Mouse (Mus musculus) frontal cortex, adult (tissue): ENCODE results near the gene Pip5k1c.

ENCODE experiments used
- ATAC-seq: cut with Nextera tagmentation; 2 replicates; pipeline ENCODE4 v1.9.2; 2017; ENCODE audit warnings: mild to moderate bottlenecking, moderate library complexity, mixed read lengths; ENCODE audit not compliant: low TSS enrichment

Gene Pip5k1c

GRCm38 (mm10) chr10:81323141-81323775 is 30.5 kb downstream of the Pip5k1c start:
- no peak for ATAC-seq

GRCm38 (mm10) chr10:81323791-81324530 is 31.2 kb downstream of the Pip5k1c start:
- no peak for ATAC-seq

GRCm38 (mm10) chr10:81325176-81325575 is 32.4 kb downstream of the Pip5k1c start:
- no peak for ATAC-seq

DNA sequence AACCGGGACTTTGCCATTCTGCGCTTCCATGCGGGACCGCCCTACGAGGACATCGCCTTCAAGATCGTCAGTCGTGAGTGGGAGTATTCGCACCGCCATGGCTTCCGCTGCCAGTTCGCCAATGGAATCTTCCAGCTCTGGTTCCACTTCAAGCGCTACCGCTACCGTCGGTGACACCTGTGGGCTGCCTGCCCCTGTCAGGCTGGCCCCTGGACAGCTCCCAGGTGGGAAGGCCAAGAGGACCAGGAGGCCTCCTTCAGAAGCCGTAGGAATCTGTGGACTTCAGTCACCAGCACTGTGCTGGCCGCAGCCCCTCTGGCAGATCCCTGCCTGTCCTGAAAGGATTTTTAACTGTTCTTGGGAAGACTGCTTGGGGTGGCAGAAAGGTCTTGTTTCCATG is 33.0 kb downstream of the Pip5k1c start:
- ATAC-seq: no peak

GRCm38 (mm10) chr10:81326858-81327257 is 34.1 kb downstream of the Pip5k1c start:
- ATAC-seq: no peak

GRCm38 (mm10) chr10:81327959-81328358 is 35.2 kb downstream of the Pip5k1c start:
- no peak for ATAC-seq

DNA sequence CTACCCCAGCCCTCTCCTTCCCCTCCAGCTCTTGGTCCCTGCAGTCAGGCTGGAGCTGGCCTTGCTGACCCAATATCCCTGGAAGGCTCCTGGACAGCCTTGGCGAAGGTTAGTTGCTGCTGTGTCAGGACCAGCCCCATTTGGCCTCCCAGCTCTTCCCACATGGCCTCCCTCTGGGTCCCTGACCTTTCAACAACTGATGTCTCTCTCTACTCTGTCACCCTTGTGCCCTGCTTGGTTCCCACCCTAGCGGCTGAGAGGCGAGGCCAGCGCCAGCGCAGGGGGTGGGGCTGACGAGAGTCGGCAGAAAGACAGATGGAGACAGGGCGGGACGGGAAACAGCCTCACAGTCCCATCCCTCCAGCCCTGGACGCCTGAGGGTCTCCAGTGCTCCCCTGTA is 35.6 kb downstream of the Pip5k1c start, which contains the start of gene Tbxa2r:
Gene Tbxa2r (plus strand): TSS at position 346 of the 400 bp plus-strand sequence.
- ATAC-seq: no peak

DNA sequence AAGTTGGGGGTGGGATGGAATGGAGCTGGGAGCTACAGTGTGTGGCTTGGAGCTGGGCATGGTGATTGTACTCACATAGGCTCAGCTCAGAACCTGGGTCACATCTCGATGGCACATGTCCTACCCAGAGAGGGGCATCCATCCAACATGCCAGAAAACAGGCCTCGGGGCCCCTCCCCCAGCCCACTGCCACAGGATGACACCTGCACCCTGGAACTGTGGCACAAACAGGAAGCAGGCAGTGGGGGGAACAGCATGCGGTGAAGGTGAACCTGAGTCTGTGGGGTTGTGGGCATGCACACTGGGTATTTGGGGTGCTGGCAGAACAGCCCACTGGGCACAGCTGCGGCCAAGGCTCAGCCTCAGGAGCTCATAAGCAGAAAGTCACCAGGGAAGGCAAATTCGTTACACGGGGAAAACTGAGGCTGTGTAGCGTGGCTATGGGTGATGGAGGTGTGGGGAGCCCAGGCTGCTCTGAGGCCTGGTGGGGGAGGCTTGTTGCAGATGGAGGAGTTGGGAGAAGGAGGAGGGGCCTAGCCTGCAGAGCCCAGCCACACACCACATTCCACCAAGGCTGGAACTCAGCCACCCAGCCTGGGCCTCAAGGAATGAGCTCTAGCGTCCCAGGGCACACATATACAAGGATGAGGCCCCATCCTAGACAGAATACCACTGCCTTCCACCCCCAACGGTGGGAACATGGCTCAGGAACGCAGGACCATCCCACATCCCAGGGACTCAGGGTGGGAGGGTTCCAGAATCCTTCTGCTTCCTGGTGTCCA is 36.6 kb downstream of the Pip5k1c start:
- ATAC-seq: no peak

DNA sequence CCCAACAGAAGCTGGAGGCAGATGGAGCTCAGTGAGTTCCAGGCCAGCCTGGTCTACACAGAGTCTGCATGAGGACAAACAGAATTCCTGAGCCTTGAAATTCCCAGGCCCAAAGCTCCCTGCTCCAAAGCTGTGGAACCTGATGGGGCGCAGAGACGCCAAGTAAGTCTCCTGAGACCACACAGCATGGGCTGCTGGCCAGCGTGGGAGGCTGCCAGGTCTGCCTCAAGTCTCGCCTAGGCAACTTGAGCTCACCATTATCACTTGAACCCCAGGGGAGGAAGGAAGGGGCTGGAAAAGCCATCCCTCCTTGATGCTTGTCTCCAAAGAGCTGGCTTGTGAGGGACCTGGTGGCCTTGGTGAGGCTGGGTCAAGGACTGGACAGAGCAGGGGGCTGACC is 37.2 kb downstream of the Pip5k1c start:
- no peak for ATAC-seq

- no peak for ATAC-seq
Observed at GRCm38 (mm10) chr10:81332277-81332676, 39.5 kb downstream of the Pip5k1c start.

GRCm38 (mm10) chr10:81334324-81334723 is 41.6 kb downstream of the Pip5k1c start:
- no peak for ATAC-seq

GRCm38 (mm10) chr10:81335393-81336340 is 42.9 kb downstream of the Pip5k1c start:
- ATAC-seq: no peak

DNA sequence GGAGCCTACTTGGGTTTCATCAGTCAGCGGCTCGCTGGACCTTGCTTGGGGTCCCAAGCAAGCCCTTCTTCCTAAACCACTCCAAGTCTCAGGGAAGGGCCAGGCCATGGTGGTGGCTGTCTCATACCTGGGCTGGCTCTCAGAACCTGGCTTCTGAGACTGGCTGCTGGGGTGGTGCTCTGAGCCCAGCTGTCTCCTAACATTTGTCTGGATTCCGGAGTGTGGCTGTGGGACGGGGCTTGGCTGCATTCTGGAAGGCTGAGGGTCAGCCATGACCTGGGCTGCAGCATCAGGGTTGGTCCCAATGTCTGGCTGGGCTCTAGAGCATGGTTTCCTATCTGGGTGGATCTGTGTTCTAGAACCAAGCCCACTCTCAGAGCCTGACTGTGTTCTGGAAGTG is 43.8 kb downstream of the Pip5k1c start:
- ATAC-seq: no peak

GRCm38 (mm10) chr10:81340551-81341332 is 48.0 kb downstream of the Pip5k1c start:
- ATAC-seq: no peak

DNA sequence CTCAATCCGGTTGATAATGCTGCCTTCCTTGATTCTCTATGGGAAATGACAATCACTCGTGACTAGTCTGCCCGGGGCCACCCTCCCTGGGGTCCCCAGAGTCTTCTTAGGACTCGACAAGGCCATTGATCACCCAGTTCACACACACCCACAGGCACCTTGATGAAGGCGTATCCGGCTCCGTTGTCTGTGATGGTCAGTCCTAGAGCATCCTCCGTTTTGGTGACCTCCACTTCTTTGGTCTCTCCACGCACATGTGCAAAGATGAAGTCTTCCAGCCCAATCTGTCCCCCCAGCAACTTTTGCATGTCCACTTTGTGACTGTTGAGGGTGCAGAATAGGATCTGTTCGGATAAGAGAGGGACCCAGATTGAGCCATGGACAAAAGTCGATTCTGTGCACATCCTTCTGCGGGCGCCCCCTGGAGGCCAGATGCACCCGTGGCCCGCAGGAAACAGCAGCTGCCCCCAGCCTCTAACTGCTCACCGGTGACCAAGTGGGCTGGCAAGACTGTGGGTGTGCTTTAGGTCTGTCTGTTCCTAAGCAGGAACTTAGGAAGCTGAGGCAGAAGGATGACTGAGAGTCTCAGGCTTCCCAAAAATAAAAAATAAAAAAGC is 48.7 kb downstream of the Pip5k1c start:
- ATAC-seq: no peak

DNA sequence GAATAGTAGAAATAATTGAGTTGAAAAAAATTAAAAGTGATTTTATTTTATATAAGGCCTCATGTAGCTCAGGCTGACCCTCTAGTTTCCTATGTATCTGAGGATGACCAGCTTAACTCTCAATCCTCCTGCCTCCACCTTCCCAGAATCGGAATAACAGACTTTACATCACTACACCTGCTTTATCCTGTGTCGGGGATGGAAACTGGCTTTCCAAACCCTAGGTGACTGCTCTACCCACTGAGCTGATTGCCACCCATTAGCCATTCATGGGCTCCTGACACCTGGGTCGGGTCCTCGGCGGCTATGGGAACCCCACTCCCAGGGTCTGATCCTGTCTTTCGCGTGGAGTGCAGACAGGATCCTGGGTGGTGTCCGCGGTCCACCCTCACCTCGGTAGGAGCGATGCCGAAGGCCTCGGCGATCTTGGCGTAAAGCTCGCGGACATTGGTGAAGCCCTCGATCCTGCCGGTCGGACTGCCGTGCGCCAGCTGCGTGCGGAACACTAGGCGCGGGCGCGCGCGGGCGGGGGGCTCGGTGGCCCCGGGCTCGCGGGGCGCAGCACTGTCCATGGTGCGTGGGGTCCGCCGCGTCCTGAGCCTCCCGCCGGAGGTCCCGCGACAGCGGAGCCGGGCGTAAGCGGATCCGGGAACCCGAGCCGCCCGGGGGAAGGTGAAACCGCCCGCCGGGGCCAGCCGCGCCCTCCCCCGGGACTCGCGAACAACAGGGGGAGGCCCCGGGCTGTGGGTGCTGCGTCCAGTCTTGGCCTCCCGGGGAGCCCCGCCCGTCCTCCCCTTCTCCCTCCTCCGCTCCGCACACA is 50.1 kb downstream of the Pip5k1c start, which contains the start of gene Gipc3:
Gene Gipc3 (minus strand): TSS at position 581 of the 820 bp plus-strand sequence.
- ATAC-seq: no peak

DNA sequence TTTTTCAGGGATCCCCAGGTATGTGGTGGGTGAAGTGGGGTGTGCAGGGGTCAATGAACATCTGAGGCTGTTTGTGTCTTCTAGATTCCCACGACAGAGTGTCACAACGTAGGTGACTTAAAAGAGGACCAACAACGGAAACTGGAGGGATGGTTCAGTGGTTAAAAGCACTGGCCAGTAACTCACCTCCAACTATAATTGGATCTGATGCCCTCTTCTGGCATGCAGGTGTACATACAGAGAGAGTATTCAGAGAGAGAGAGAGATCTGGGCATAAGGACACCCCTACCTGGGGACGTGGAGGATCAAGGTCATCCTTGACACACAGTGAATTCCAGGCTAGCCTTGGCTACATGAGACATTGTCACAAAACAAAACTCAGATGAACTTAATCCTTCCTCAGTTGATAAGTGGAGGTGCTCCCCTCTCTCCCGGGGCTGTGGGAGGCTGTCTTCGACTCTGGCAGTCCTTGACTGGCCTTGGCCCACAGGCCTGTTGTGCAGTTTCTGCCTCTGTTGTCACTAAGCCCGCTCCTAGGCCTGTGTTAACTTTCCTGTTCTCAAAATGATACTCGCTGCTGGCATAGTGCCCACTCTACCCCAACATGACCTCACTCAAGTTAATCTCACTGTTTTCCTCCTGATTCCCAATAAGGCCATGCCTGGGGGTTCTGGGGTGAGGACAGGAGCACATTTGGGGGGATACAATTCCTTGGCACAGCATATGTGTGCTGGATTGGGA is 51.8 kb downstream of the Pip5k1c start:
- no peak for ATAC-seq

DNA sequence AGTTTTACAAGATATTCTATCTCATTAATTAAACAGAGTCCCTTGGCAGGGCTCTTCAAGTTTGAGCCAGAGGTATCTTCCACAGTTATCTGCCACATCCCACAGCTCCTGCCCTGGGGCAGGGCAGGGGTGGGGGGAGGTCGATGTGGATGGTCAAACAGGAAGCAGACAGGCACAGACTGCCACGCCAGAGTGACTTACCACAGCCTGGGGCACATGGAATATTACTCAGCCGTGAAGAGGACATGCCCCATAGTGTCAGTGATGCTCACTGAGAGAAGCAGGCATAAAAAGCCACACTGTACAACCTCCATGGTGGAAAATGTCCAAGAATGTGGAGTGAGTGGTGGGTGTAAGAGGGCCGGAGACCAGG is 52.4 kb downstream of the Pip5k1c start:
- no peak for ATAC-seq
